Mouse (Mus musculus): ENCODE data around the gene Shisal2a.

The Shisal2a gene

GRCm38 (mm10) chr4:108383183-108383714 lies at the start of gene Shisal2a:
Shisal2a (minus strand) TSS chr4:108383349.
- peak in 1 of 2 experiments; percentile 44 for DNase-seq (ENCODE audit: inconsistent age in 2 of 2, low spot score in 1 of 2)

- no peak for DNase-seq (ENCODE audit: inconsistent age in 2 of 2, low spot score in 1 of 2)
Observed at GRCm38 (mm10) chr4:108431561-108431936, 48.4 kb upstream of the Shisal2a start.

GRCm38 (mm10) chr4:108430656-108431560 lies 47.8 kb upstream of the Shisal2a start:
- DNase-seq (ENCODE audit: inconsistent age in 2 of 2, low spot score in 1 of 2): no peak

GRCm38 (mm10) chr4:108428341-108428721 lies 45.2 kb upstream of the Shisal2a start:
- no peak for DNase-seq (ENCODE audit: inconsistent age in 2 of 2, low spot score in 1 of 2)

- no peak for DNase-seq (ENCODE audit: inconsistent age in 2 of 2, low spot score in 1 of 2)
Observed at GRCm38 (mm10) chr4:108427719-108428340, 44.7 kb upstream of the Shisal2a start.

GRCm38 (mm10) chr4:108424587-108424986 lies 41.4 kb upstream of the Shisal2a start:
- no peak for DNase-seq (ENCODE audit: inconsistent age in 2 of 2, low spot score in 1 of 2)

GRCm38 (mm10) chr4:108407621-108408020 lies 24.5 kb upstream of the Shisal2a start:
- DNase-seq (ENCODE audit: inconsistent age in 2 of 2, low spot score in 1 of 2): no peak

GRCm38 (mm10) chr4:108406861-108407401 lies 23.8 kb upstream of the Shisal2a start, which contains the start of gene Gpx7:
Gpx7 (minus strand) TSS chr4:108406961.
- DNase-seq (ENCODE audit: inconsistent age in 2 of 2, low spot score in 1 of 2): no peak

- peak; percentile 78 to 92 for DNase-seq (ENCODE audit: inconsistent age in 2 of 2, low spot score in 1 of 2)
Observed at GRCm38 (mm10) chr4:108406138-108406860, 23.1 kb upstream of the Shisal2a start.

GRCm38 (mm10) chr4:108405766-108406137 lies 22.6 kb upstream of the Shisal2a start:
- no peak for DNase-seq (ENCODE audit: inconsistent age in 2 of 2, low spot score in 1 of 2)

- DNase-seq (ENCODE audit: inconsistent age in 2 of 2, low spot score in 1 of 2): no peak
Observed at GRCm38 (mm10) chr4:108403861-108404635, 20.9 kb upstream of the Shisal2a start.

- peak in 1 of 2 experiments; percentile 40 for DNase-seq (ENCODE audit: inconsistent age in 2 of 2, low spot score in 1 of 2)
Observed at GRCm38 (mm10) chr4:108400395-108400794, 17.2 kb upstream of the Shisal2a start.

GRCm38 (mm10) chr4:108394236-108394635 lies 11.1 kb upstream of the Shisal2a start:
- no peak for DNase-seq (ENCODE audit: inconsistent age in 2 of 2, low spot score in 1 of 2)

- no peak for DNase-seq (ENCODE audit: inconsistent age in 2 of 2, low spot score in 1 of 2)
Observed at GRCm38 (mm10) chr4:108392558-108392957, 9.4 kb upstream of the Shisal2a start.

- DNase-seq (ENCODE audit: inconsistent age in 2 of 2, low spot score in 1 of 2): peak in 1 of 2 experiments; percentile 54
Observed at GRCm38 (mm10) chr4:108391124-108391523, 8.0 kb upstream of the Shisal2a start.

GRCm38 (mm10) chr4:108388741-108389140 lies 5.6 kb upstream of the Shisal2a start:
- no peak for DNase-seq (ENCODE audit: inconsistent age in 2 of 2, low spot score in 1 of 2)

GRCm38 (mm10) chr4:108387681-108388253 lies 4.6 kb upstream of the Shisal2a start:
- DNase-seq (ENCODE audit: inconsistent age in 2 of 2, low spot score in 1 of 2): peak; percentile 52 to 82

GRCm38 (mm10) chr4:108387106-108387505 lies 4.0 kb upstream of the Shisal2a start:
- DNase-seq (ENCODE audit: inconsistent age in 2 of 2, low spot score in 1 of 2): peak in 1 of 2 experiments; percentile 43

- DNase-seq (ENCODE audit: inconsistent age in 2 of 2, low spot score in 1 of 2): no peak
Observed at GRCm38 (mm10) chr4:108386087-108386486, 2.9 kb upstream of the Shisal2a start.

GRCm38 (mm10) chr4:108380146-108380545 lies 3.0 kb downstream of the Shisal2a start:
- DNase-seq (ENCODE audit: inconsistent age in 2 of 2, low spot score in 1 of 2): peak in 1 of 2 experiments; percentile 39
